24 mouse cellular contexts compared by ENCODE assay signal in the genomic region with DNA sequence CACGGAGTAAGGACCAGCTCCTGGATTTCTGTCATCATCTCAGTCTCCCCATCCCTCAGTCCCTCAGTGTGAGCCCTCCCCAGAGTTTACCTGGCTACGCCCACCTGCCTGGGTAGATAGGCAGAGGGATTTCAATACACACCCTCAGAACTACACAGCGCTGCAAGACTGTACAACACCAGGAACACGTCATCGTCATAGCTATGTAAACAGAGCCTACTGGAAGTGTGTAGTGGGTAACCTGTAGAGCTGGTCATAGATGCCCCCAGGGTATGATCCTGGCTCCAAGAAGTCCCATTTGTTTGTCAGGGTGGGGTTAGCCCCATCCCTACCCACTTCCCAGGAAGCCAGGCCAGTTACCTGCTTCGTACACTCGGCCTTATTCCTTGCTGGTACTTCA. TPM values are rescaled to one million over a fixed set of nuclear protein-coding genes. Genes with fewer than 3 reads are reported as not detected.
DNase-seq lines count a peak whose midpoint lies in the region; ATAC-seq lines count a peak whose summit lies in the region.
"Had no signal": no experiment of that assay in that cellular context is flagged by ENCODE, and none has a peak within 500 bp of the region (broad histone marks: within the 10 kb centered on the region; RNA-seq: fewer than 3 reads in every experiment).

No protein-coding gene starts in this region.

- 0 out of 2 replicates have a peak, but pooled peaks have one; percentile 13 for ATAC-seq in liver, embryonic 12.5 days
- ATAC-seq in stomach, embryonic 15.5 days (ENCODE audit: insufficient read depth, low FRiP score, low read depth), result peak; percentile 31; the same call in 1 of the 2 replicates
- ATAC-seq in hindbrain, embryonic 16.5 days, result no peak
- ATAC-seq: forebrain, postnatal 0 days had no signal

- no peaks in the 10 kb centered on the region for H3K9me3 ChIP-seq in liver, embryonic 12.5 days (replicated peaks)
- H3K9me3 ChIP-seq in stomach, embryonic 15.5 days, result no peaks in the 10 kb centered on the region
- H3K9me3 ChIP-seq in hindbrain, embryonic 16.5 days (ENCODE audit: control insufficient read depth, low read length), result no peaks in the 10 kb centered on the region
- H3K9me3 ChIP-seq: embryonic facial prominence, embryonic 12.5 days; forebrain, embryonic 12.5 days; heart, embryonic 12.5 days; megakaryocyte, embryonic 14.5 days; midbrain, embryonic 12.5 days had no signal

- H3K27me3 ChIP-seq in liver, embryonic 12.5 days (replicated peaks), result peaks cover 13% of the 10 kb centered on the region; the same call in 1 of the 2 replicates
- H3K27me3 ChIP-seq in stomach, embryonic 15.5 days (replicated peaks), result no peaks in the 10 kb centered on the region
- no peaks in the 10 kb centered on the region for H3K27me3 ChIP-seq in hindbrain, embryonic 16.5 days (replicated peaks; ENCODE audit: control insufficient read depth, insufficient read depth, low read length)
- H3K27me3 ChIP-seq: embryonic facial prominence, embryonic 12.5 days; forebrain, embryonic 12.5 days; midbrain, embryonic 12.5 days had no signal

- peaks cover 17% of the 10 kb centered on the region for H3K4me1 ChIP-seq in liver, embryonic 12.5 days
- H3K4me1 ChIP-seq in stomach, embryonic 15.5 days, result 0 out of 2 replicates have a peak, but pooled peaks cover 7% of the 10 kb centered on the region
- H3K4me1 ChIP-seq in hindbrain, embryonic 16.5 days (ENCODE audit: control insufficient read depth, insufficient read depth, low read depth, low read length), result no peaks in the 10 kb centered on the region; the same call in 1 of the 2 replicates
- H3K4me1 ChIP-seq: embryonic facial prominence, embryonic 12.5 days; forebrain, embryonic 12.5 days; midbrain, embryonic 12.5 days had no signal

- no peak overlapping the region for H3K9ac ChIP-seq in liver, embryonic 12.5 days
- no peak overlapping the region for H3K9ac ChIP-seq in stomach, embryonic 15.5 days
- H3K9ac ChIP-seq in hindbrain, embryonic 16.5 days (ENCODE audit: low read depth, low read length), result no peak overlapping the region
- H3K9ac ChIP-seq: embryonic facial prominence, embryonic 12.5 days; forebrain, embryonic 12.5 days; forebrain, postnatal 0 days; heart, embryonic 12.5 days; hindbrain, embryonic 14.5 days; midbrain, embryonic 12.5 days had no signal

- H3K4me3 ChIP-seq in liver, embryonic 12.5 days, result no peak overlapping the region
- no peak overlapping the region for H3K4me3 ChIP-seq in stomach, embryonic 15.5 days (replicated peaks)
- H3K4me3 ChIP-seq in hindbrain, embryonic 16.5 days (ENCODE audit: low read length), result no peak overlapping the region
- H3K4me3 ChIP-seq: embryonic facial prominence, embryonic 12.5 days; erythroblast, embryonic 14.5 days; forebrain, embryonic 12.5 days; heart, adult 2 months; heart, embryonic 12.5 days; megakaryocyte, embryonic 14.5 days; midbrain, embryonic 12.5 days had no signal

- no peak overlapping the region for H3K4me2 ChIP-seq in liver, embryonic 12.5 days
- no peak overlapping the region for H3K4me2 ChIP-seq in stomach, embryonic 15.5 days
- H3K4me2 ChIP-seq in hindbrain, embryonic 16.5 days (ENCODE audit: low read length), result no peak overlapping the region
- H3K4me2 ChIP-seq: embryonic facial prominence, embryonic 12.5 days; forebrain, embryonic 12.5 days; heart, embryonic 12.5 days; hindbrain, embryonic 14.5 days; midbrain, embryonic 12.5 days had no signal

- 83% methylated on average over 7 of the region's 7 CpGs for WGBS in liver, embryonic 12.5 days (ENCODE audit: insufficient replicate concordance)
- WGBS in stomach, embryonic 15.5 days, result 68% methylated on average over 7 of the region's 7 CpGs
- 92% methylated on average over 7 of the region's 7 CpGs for WGBS in hindbrain, embryonic 16.5 days

- H3K27ac ChIP-seq in liver, embryonic 12.5 days, result no peak overlapping the region
- peak overlapping the region; percentile 57; the same call in 1 of the 2 replicates for H3K27ac ChIP-seq in stomach, embryonic 15.5 days
- H3K27ac ChIP-seq in hindbrain, embryonic 16.5 days (ENCODE audit: low read depth, low read length), result no peak overlapping the region
- H3K27ac ChIP-seq: embryonic facial prominence, embryonic 12.5 days; forebrain, embryonic 12.5 days; heart, adult 2 months; hindbrain, embryonic 14.5 days; midbrain, embryonic 12.5 days had no signal

- DNase-seq in liver, result no peak
- peak; percentile 26 to 31 for DNase-seq in urinary bladder, postnatal 36 days (ENCODE audit: low spot score in 2 of 2)
- DNase-seq in urinary bladder, postnatal 4 days (ENCODE audit: low spot score in 2 of 2), result no peak
- DNase-seq: adrenal gland, adult 2 months; cerebellum, adult 8-10 months; cerebellum, postnatal 25 days; forebrain, postnatal 0 days; heart, adult 2 months; heart, postnatal 4 days; kidney, adult 18-20 months; kidney, postnatal 10 days; layer of hippocampus, postnatal 36 days; left cerebral cortex, postnatal 4 days; lung, postnatal 4 days had no signal

- no peaks in the 10 kb centered on the region for H3K36me3 ChIP-seq in liver, embryonic 12.5 days
- H3K36me3 ChIP-seq in stomach, embryonic 15.5 days, result no peaks in the 10 kb centered on the region
- no peaks in the 10 kb centered on the region for H3K36me3 ChIP-seq in hindbrain, embryonic 16.5 days (ENCODE audit: control insufficient read depth, insufficient read depth, low read length)
- H3K36me3 ChIP-seq: embryonic facial prominence, embryonic 12.5 days; forebrain, embryonic 12.5 days; heart, embryonic 12.5 days; midbrain, embryonic 12.5 days had no signal

RNA-seq across cellular contexts. Expression of gene Acsbg1, which starts 18.5 kb away (rescaled TPM):
- 0.24 and 0.30 TPM in 2 replicates for polyA plus RNA-seq in liver, embryonic 12.5 days (2016; fragmentation: Nextera tagmentation; extraction: Ambion mirVana)
- 1.9 and 3.1 TPM in 2 replicates for polyA plus RNA-seq in stomach, embryonic 15.5 days (2015; fragmentation: Nextera tagmentation; extraction: Ambion mirVana)
- 48.7 and 59.8 TPM in 2 replicates for polyA plus RNA-seq in hindbrain, embryonic 16.5 days (2015; fragmentation: Nextera tagmentation; extraction: Ambion mirVana)
- polyA plus RNA-seq: erythroblast, embryonic 14.5 days had no signal

RNA-seq across cellular contexts. Expression of gene Dnaja4, which starts 55.5 kb away (rescaled TPM):
- polyA plus RNA-seq in liver, embryonic 12.5 days (2016; fragmentation: Nextera tagmentation; extraction: Ambion mirVana), result 24.3 and 26.5 TPM in 2 replicates
- 5.8 and 7.3 TPM in 2 replicates for polyA plus RNA-seq in stomach, embryonic 15.5 days (2015; fragmentation: Nextera tagmentation; extraction: Ambion mirVana)
- polyA plus RNA-seq in hindbrain, embryonic 16.5 days (2015; fragmentation: Nextera tagmentation; extraction: Ambion mirVana), result 9.1 and 10.0 TPM in 2 replicates

RNA-seq across cellular contexts. Expression of gene Idh3a, which starts 57.0 kb away (rescaled TPM):
- polyA plus RNA-seq in liver, embryonic 12.5 days (2016; fragmentation: Nextera tagmentation; extraction: Ambion mirVana), result 142 and 150 TPM in 2 replicates
- polyA plus RNA-seq in stomach, embryonic 15.5 days (2015; fragmentation: Nextera tagmentation; extraction: Ambion mirVana), result 128 and 132 TPM in 2 replicates
- 164 and 191 TPM in 2 replicates for polyA plus RNA-seq in hindbrain, embryonic 16.5 days (2015; fragmentation: Nextera tagmentation; extraction: Ambion mirVana)

Comparison
In these comparisons a context has a peak if more than half of its experiments do, and no peak if none do; other contexts are left out.
1. DNase-seq: peak in urinary bladder, postnatal 36 days (2 of 2); none in liver (single experiment) and urinary bladder, postnatal 4 days (0 of 2).
2. RNA of gene Acsbg1, which starts 18.5 kb away (polyA plus RNA-seq): 48.7 to 59.8 TPM in hindbrain, embryonic 16.5 days; 1.9 to 3.1 TPM in stomach, embryonic 15.5 days and 0.24 to 0.30 TPM in liver, embryonic 12.5 days; every median in the first group is over 10 times any median in the second.